Mouse (Mus musculus) CH12.LX (cell line): ENCODE results near the gene P4ha1.

Experiments used
- ELF1 ChIP-seq: IDR thresholded peaks from 2 replicates; pipeline ENCODE4 v1.6.1; 2014; ENCODE audit warnings: low read depth, mild to moderate bottlenecking, inconsistent platforms, low read length, improper control_type of control experiment
- HCFC1 ChIP-seq: IDR thresholded peaks from 2 replicates; pipeline ENCODE4 v1.6.1; 2012; ENCODE audit warnings: low read depth, mild to moderate bottlenecking, inconsistent platforms, low read length, improper control_type of control experiment
- MAX ChIP-seq: IDR thresholded peaks from 2 replicates; pipeline ENCODE4 v1.6.1; 2011; ENCODE audit warnings: low read length, improper control_type of control experiment
- SIN3A ChIP-seq: IDR thresholded peaks from 2 replicates; pipeline ENCODE4 v1.6.1; 2012; ENCODE audit warnings: low read length, improper control_type of control experiment, inconsistent platforms
- TCF12 ChIP-seq: IDR thresholded peaks from 2 replicates; pipeline ENCODE4 v1.6.1; 2014; ENCODE audit warnings: low read depth, mild to moderate bottlenecking, inconsistent platforms, low read length, improper control_type of control experiment
- ZC3H11A ChIP-seq: IDR thresholded peaks from 2 replicates; pipeline ENCODE4 v1.6.1; 2012; ENCODE audit warnings: low read depth, mild to moderate bottlenecking, inconsistent platforms, low read length, improper control_type of control experiment

GRCm38 (mm10) chr10:59365804-59366589 lies 42.9 kb downstream of the P4ha1 start:
- TF ChIP-seq HCFC1 (no peak), MAX (no peak), ELF1 (no peak), TCF12 (no peak), SIN3A (no peak), ZC3H11A (no peak)
